Mouse (Mus musculus): Measurements from ENCODE around the gene Plekha7. TPM values are rescaled to one million over a fixed set of nuclear protein-coding genes. Genes with fewer than 3 reads are reported as not detected.

Gene Plekha7
- polyA plus RNA-seq (2017; shearing (Covaris generic)): 20.0 TPM

GRCm38 (mm10) chr7:116307871-116308631 is at the start of gene Plekha7:
Plekha7 (minus strand) TSS chr7:116308376.

GRCm38 (mm10) chr7:116333713-116334668 is 25.8 kb upstream of the Plekha7 start, which contains the start of gene Rps13:
Rps13 (minus strand) TSS chr7:116334195.

GRCm38 (mm10) chr7:116084366-116084765 is 223.8 kb downstream of the Plekha7 start, which contains the start of gene Gm4353:
Gm4353 (minus strand) TSS chr7:116084635.

Other genes with a start within 250 kb of the Plekha7 start
- 1.1 TPM for gene Gm4353, start 223.7 kb downstream of the Plekha7 start, polyA plus RNA-seq (2017; shearing (Covaris generic))
- gene Rps13, start 25.8 kb upstream of the Plekha7 start, polyA plus RNA-seq (2017; shearing (Covaris generic)): 592 TPM
- gene Pik3c2a, start 135.1 kb upstream of the Plekha7 start, polyA plus RNA-seq (2017; shearing (Covaris generic)): 71.4 TPM
- 22.5 TPM for gene Nucb2, start 196.0 kb upstream of the Plekha7 start, polyA plus RNA-seq (2017; shearing (Covaris generic))